Mouse (Mus musculus) embryonic facial prominence, embryonic 13.5 days (tissue): ENCODE data around the gene Ctdsp1. TPM values are rescaled to one million over a fixed set of nuclear protein-coding genes. Genes with fewer than 3 reads are reported as not detected.

Experiments used
- ATAC-seq: fragments of 200-750 bp; cut with Nextera tagmentation; 2 replicates; pipeline ENCODE4 v1.8.0; 2017; ENCODE audit warnings: low read depth; ENCODE audit not compliant: insufficient number of reproducible peaks, insufficient read depth, low FRiP score, low TSS enrichment
- H3K27ac ChIP-seq: fragments of 300-500 bp; sonication (generic); 2 replicates; pipeline ENCODE4 v1.5.1; 2015; ENCODE audit warnings: moderate library complexity, mild to moderate bottlenecking, inconsistent platforms
- H3K27me3 ChIP-seq: fragments of 300-500 bp; sonication (generic); 2 replicates; pipeline ENCODE4 v1.6.1; 2015; ENCODE audit warnings: mild to moderate bottlenecking, inconsistent platforms
- H3K36me3 ChIP-seq: fragments of 300-500 bp; sonication (generic); 2 replicates; pipeline ENCODE4 v1.6.1; 2015; ENCODE audit warnings: mild to moderate bottlenecking, inconsistent platforms
- H3K4me1 ChIP-seq: fragments of 300-500 bp; sonication (generic); 2 replicates; pipeline ENCODE4 v1.6.1; 2015; ENCODE audit warnings: inconsistent platforms
- H3K4me2 ChIP-seq: fragments of 300-500 bp; sonication (generic); 2 replicates; pipeline ENCODE4 v1.6.1; 2015; ENCODE audit warnings: moderate library complexity, mild to moderate bottlenecking, inconsistent platforms
- H3K4me3 ChIP-seq: fragments of 300-500 bp; sonication (generic); 2 replicates; pipeline ENCODE4 v1.5.1; 2015; ENCODE audit warnings: mild to moderate bottlenecking, inconsistent platforms
- H3K9ac ChIP-seq: fragments of 300-500 bp; sonication (generic); 2 replicates; pipeline ENCODE4 v1.6.1; 2015; ENCODE audit warnings: mild to moderate bottlenecking, inconsistent platforms
- H3K9me3 ChIP-seq: fragments of 300-500 bp; sonication (generic); 2 replicates; pipeline ENCODE4 v1.6.1; 2016; ENCODE audit warnings: inconsistent platforms
- WGBS: fragments of 180-500 bp; shearing (Covaris S2); methylation state at CpG from one replicate; pipeline ENCODE4 v1.1.7; 2015; ENCODE audit warnings: mixed read lengths; 5-methylcytosine and 5-hydroxymethylcytosine counted together
- polyA plus RNA-seq: library from polyadenylated mRNA; unstranded; fragments of >200 nt; fragmentation: Nextera tagmentation; extraction: Ambion mirVana; gene quantifications from 2 replicates; pipeline ENCODE4 v1.2.1, GENCODE M21; 2015

Ctdsp1 gene
- polyA plus RNA-seq: 91.0 and 92.3 TPM in 2 replicates

DNA sequence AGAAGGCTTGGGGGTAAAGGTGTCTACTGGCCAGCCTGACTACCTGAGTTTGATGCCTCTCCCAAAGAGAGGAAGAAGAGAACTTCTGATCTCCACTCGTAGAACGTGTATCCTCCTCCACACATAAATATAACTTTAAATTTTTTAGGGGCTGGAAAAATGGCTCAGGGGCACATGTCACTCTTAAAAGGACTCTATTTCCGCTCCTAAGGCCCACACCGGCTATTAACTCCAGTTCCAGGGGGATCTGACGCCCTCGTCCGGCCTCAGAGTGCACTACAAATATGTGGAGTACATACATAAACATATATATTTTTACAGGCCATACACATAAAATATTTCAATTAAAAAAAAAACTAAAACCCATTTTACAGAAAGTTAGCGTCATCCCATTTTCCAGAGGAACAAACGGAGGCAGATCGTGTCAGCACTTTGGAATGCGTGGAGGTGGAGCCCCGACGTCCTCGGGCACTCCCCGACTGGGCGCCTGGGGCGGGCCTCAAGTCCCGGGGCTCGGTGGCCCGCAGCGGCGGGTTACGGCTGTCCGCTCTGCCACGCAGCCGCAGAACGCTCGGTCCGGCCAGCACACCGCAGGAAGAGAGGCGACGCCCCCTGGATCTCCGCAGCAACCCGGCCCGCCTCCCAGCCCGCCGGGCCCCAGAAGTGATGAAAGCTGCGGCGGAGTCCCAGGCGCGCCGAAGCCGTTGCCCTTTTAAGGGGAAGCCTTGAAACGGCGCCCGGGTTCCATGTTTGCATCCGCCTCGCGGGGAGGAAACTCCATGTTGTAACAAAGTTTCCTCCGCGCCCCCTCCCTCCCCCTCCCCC is at the start of gene Ctdsp1:
Gene Ctdsp1 (plus strand): TSS at position 586 of the 825 bp plus-strand sequence.
- no peaks in the 10 kb centered on the region for H3K27me3 ChIP-seq
- peak within 1 kb of the TSS; percentile 99 for H3K9ac ChIP-seq
- H3K27ac ChIP-seq: peak within 1 kb of the TSS; percentile 98
- peaks cover 23% of the 10 kb centered on the region for H3K36me3 ChIP-seq
- peaks cover 57% of the 10 kb centered on the region for H3K4me1 ChIP-seq
- ATAC-seq: peak; percentile 65
- WGBS: 2% methylated on average over 51 of the region's 51 CpGs
- peak within 1 kb of the TSS; percentile 94 for H3K4me2 ChIP-seq
- H3K9me3 ChIP-seq: no peaks in the 10 kb centered on the region
- peak within 1 kb of the TSS; percentile 91 for H3K4me3 ChIP-seq

DNA sequence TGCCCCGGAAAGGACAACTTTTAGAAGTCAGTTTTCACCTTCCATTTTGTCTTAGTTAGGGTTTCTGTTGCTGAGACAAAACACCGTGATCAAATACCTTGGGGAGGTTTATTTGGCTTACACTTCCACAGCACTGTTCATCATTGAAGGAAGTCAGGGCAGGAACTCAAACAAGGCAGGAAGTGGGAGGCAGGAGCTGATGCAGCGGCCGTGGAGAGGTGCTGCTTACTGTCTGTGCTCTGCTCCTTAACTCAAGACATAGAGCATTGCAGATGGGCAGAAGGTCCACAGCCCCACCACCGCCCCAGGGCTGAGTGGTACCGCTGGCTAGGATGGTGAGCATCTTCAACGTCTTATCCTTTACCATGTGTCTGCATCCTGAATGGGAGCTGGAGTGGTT is 49.4 kb upstream of the Ctdsp1 start:
- no peaks in the 10 kb centered on the region; the same call in 1 of the 2 replicates for H3K4me1 ChIP-seq
- H3K9ac ChIP-seq: no peak overlapping the region
- H3K27me3 ChIP-seq: no peaks in the 10 kb centered on the region
- H3K4me2 ChIP-seq: no peak overlapping the region
- H3K27ac ChIP-seq: no peak overlapping the region
- peaks cover 7% of the 10 kb centered on the region for H3K36me3 ChIP-seq
- no peak overlapping the region for H3K4me3 ChIP-seq
- WGBS: 88% methylated on average over 7 of the region's 7 CpGs
- ATAC-seq: no peak
- no peaks in the 10 kb centered on the region for H3K9me3 ChIP-seq

DNA sequence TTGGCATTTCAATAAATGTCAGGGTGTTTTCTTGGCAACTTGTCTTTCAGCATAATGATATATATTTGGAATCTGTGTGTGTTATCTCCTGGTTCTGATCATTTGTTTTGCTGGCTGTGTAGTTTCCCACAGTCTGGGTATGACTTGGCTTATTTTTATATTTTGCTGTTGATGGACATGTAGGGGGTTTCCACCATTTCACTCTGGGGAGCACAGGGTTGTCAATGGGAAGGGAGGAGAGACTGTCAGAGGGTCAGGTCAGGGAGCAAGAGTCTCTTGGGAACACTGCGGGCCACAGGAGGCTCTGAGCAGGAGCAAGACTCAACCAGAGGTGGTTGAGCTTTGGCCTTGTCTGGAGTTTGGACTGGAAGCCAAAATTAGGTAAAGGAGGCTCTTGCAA is 49.0 kb upstream of the Ctdsp1 start:
- Histone ChIP-seq H3K9me3 (no peaks in the 10 kb centered on the region), H3K4me3 (no peak overlapping the region), H3K36me3 (peaks cover 7% of the 10 kb centered on the region), H3K4me1 (no peaks in the 10 kb centered on the region; the same call in 1 of the 2 replicates), H3K27ac (no peak overlapping the region), H3K9ac (no peak overlapping the region), H3K4me2 (no peak overlapping the region), H3K27me3 (no peaks in the 10 kb centered on the region)
- whole genome bisulfite sequencing: 92% methylated on average over 1 of the region's 1 CpGs
- no peak for ATAC-seq

DNA sequence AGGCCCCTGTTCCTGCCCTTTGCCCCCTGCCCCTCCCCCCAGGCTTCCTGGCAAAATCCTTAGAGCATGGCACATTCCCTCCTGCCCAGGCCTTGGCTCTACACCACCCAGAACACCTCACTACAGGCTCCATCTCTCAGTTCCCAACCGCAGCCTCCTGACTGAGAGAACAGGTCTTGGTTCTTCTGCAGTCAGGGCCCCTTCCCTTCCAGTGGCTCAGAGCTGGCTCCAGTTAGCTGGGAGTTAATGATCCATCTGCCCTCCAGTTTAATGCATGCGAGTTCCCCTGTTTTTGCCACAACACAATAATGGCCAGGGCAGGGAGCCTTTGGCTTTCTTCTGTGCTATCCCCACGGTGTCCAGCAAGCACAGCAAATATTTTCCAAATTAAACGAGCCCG is 48.1 kb upstream of the Ctdsp1 start:
- WGBS: 72% methylated on average over 5 of the region's 5 CpGs
- Histone ChIP-seq H3K9ac (no peak overlapping the region), H3K27me3 (no peaks in the 10 kb centered on the region), H3K36me3 (peaks cover 7% of the 10 kb centered on the region), H3K4me3 (no peak overlapping the region), H3K4me2 (no peak overlapping the region), H3K27ac (no peak overlapping the region), H3K4me1 (no peaks in the 10 kb centered on the region; the same call in 1 of the 2 replicates), H3K9me3 (no peaks in the 10 kb centered on the region)
- ATAC-seq: no peak

DNA sequence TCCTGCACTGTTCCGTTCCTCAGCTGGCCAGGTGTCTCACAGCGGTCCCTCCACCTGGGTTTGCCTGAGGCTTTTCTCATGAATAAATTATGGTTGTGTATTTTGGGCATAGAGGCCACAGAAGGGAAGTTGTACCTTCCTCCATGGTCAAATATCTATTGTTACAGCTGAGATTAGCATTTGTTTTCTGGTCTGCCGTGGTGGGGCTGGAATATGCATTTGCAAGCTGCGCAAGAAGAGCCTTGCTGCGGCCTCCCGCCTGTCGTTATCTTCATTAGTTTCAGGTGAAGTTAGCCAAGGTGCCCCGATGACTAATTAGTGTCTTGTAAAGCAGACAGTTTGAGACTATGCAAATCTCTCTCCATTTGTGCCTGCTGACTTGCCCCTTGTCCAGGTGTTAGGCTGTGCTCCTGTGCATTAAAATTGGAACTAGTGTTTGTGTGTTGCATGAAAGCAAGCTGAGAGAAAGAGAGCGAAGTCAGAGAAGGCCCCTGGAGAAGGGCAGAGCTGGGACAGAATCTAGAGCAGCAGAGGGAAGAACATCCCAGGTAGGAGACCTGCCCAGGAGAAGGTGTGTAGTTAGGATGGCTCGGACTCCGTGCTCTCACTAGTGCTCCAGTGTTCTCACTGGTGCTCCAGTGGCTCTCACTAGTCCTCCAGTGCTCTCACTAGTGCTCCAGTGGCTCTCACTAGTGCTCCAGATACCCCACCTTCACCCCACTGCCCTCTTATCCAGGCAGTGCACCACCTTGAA is 47.0 kb upstream of the Ctdsp1 start:
- Histone ChIP-seq H3K4me3 (no peak overlapping the region), H3K27ac (no peak overlapping the region), H3K9me3 (no peaks in the 10 kb centered on the region), H3K9ac (no peak overlapping the region), H3K36me3 (peaks cover 16% of the 10 kb centered on the region), H3K4me2 (no peak overlapping the region), H3K4me1 (no peaks in the 10 kb centered on the region), H3K27me3 (no peaks in the 10 kb centered on the region)
- 74% methylated on average over 11 of the region's 11 CpGs for WGBS
- ATAC-seq: no peak

DNA sequence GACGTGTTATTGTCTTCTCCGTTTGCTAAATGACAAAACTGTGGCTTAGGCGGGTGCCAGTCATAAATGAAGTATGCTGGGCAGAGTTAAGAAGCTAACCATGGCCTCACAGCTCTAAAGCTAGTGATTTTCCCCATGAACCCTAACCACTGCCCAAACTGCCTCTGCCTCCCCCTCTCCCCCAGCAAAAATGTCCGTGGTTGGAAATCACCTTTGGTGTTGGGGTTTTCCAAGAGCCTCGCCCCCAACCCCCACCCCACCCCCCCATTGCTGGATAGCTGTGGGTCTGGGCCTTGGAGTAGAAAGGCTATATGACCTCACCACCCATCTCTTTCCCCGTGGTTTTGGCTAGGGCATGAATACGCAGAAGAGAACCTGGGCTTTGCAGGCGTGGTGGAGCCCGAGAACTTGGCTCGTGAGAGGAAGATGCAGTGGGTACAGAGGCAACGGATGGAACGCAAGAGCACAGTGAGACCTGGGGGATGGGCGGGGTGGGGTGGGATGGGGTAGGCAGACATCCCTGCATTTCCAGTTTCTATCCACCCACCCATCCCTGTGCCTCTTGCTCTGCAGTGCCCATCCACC is 40.0 kb upstream of the Ctdsp1 start:
- Histone ChIP-seq H3K4me1 (no peaks in the 10 kb centered on the region), H3K27me3 (no peaks in the 10 kb centered on the region), H3K4me2 (no peak overlapping the region), H3K36me3 (peaks cover 48% of the 10 kb centered on the region), H3K4me3 (no peak overlapping the region), H3K27ac (no peak overlapping the region), H3K9me3 (no peaks in the 10 kb centered on the region), H3K9ac (no peak overlapping the region)
- 89% methylated on average over 13 of the region's 13 CpGs for WGBS
- ATAC-seq: no peak

DNA sequence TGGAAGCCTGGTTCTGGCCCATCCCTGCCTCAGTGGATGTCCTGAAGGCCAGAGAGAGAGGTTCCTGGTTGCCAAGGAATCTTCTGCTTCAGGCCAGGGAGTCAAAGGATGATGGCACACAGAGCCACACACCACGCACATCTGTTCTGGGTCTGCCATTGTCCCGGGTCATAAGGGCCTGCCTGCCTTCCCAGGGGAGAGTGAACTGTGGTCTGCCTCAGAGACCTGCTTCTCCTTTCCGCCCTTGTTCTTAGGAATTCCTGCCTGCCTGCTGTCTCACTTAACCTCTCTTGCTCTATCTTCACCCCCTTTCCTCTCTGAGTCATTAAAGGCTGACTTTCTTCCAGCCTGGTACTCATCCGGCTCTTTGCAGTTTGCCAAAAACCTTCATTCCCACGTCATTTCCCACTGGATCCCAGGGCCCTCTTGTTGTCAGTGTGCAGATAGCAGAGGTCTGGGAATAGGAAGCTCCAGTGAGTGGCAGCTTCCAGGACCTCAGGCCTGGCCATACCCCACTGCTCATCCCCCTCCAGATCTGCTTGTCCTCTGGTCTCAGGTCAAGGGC is 38.7 kb upstream of the Ctdsp1 start:
- Histone ChIP-seq H3K36me3 (peaks cover 48% of the 10 kb centered on the region), H3K9ac (no peak overlapping the region), H3K4me3 (no peak overlapping the region), H3K27me3 (no peaks in the 10 kb centered on the region), H3K9me3 (no peaks in the 10 kb centered on the region), H3K27ac (no peak overlapping the region), H3K4me1 (no peaks in the 10 kb centered on the region), H3K4me2 (no peak overlapping the region)
- 72% methylated on average over 5 of the region's 5 CpGs for WGBS
- no peak for ATAC-seq

DNA sequence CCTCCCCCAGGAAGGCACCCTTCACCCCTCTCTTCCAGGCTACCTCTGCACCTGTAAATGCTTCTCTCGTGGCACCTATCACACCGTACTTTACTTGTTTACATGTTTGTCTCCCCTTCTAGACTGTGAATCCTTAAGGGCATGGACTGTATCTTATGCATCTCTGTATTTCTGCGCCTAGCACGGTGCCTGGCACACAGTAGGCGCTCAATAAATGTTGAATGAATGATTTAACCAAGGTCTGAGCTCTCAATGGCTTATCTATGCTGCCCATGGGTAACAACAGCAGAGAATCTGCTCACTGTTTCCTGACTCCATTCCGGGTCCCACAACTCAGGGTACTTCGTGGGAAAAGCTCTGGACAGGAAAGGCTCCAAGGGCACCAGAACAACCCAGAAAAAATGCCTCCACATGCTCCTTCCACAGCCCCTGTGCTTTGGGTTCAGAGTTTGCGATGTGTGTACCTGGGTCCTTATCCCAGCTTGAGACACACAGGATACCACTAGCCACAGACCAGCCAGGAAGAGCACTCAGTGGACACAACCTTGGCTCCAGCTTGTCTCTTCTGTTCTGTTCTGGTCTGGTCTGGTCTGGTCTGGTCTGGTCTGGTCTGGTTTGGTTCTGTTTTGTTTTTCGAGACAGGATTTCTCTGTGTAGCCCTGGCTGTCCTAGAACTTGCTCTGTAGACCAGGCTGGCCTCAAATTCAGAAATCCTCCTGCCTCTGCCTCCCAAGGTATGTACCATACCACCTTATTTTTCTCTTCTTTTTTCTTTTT is 37.7 kb upstream of the Ctdsp1 start:
- no peak overlapping the region for H3K4me3 ChIP-seq
- H3K4me1 ChIP-seq: no peaks in the 10 kb centered on the region
- H3K36me3 ChIP-seq: peaks cover 47% of the 10 kb centered on the region
- H3K9ac ChIP-seq: no peak overlapping the region
- ATAC-seq: no peak
- no peak overlapping the region for H3K27ac ChIP-seq
- no peaks in the 10 kb centered on the region for H3K27me3 ChIP-seq
- H3K9me3 ChIP-seq: no peaks in the 10 kb centered on the region
- 91% methylated on average over 9 of the region's 9 CpGs for WGBS
- no peak overlapping the region for H3K4me2 ChIP-seq

DNA sequence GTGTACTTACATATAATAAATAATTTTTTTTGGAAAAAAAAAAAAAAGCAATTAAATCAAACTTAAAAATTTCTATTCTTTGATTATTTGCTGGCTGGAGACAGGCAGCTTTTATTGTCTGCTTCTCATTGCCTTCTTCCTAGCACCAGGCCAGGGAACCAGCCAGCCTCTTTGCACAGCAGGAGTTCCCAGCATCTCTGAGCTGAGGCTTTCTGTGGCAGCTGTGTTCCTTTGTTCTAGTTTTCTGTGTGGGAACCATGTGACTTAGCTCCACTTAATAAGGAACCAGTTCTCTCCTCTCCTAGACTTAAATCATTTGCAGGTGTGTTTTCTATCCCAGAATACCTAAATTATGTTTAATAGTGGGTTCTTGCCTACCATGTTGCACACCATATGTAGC is 33.8 kb upstream of the Ctdsp1 start:
- H3K27me3 ChIP-seq: no peaks in the 10 kb centered on the region
- no peak overlapping the region for H3K4me2 ChIP-seq
- no peak overlapping the region for H3K27ac ChIP-seq
- no peak overlapping the region for H3K4me3 ChIP-seq
- no peaks in the 10 kb centered on the region for H3K9me3 ChIP-seq
- H3K36me3 ChIP-seq: peaks cover 13% of the 10 kb centered on the region
- no peak for ATAC-seq
- peaks cover 7% of the 10 kb centered on the region; the same call in 1 of the 2 replicates for H3K4me1 ChIP-seq
- no peak overlapping the region for H3K9ac ChIP-seq

DNA sequence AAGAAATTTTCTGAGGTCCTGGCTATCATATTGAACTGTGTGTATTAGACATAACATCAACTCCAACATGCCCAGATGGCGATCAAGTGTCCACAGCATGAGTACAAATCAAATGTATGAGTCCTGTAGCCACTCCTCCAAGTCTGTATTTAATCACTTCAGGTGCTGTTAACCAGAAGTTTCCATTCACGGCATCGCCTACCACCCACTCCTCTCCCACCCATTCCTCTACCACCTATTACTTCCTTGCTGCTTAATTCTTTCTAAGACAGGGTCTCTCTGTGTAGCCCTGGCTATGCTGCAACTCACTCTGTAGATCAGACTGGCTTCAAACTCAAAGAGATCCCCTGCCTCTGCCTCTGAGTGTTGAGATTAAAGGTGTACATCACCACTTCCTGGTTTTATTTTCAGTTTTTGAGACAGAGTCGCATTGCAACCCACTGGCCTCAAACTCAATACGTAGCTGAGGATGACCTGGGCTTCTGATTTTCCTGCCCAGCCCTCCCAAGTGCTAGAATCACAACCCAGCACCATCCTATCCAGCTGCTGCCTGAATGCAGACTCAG is 31.3 kb upstream of the Ctdsp1 start:
- Histone ChIP-seq H3K36me3 (no peaks in the 10 kb centered on the region), H3K9ac (no peak overlapping the region), H3K4me3 (no peak overlapping the region), H3K4me2 (no peak overlapping the region), H3K9me3 (no peaks in the 10 kb centered on the region), H3K4me1 (peaks cover 8% of the 10 kb centered on the region; the same call in 1 of the 2 replicates), H3K27me3 (no peaks in the 10 kb centered on the region), H3K27ac (no peak overlapping the region)
- no peak for ATAC-seq
- WGBS: 84% methylated on average over 5 of the region's 5 CpGs
